Mouse (Mus musculus): Measurements from ENCODE around the gene Slc16a12.

GRCm38 (mm10) chr19:34752391-34753092 is 5.5 kb upstream of the Slc16a12 start:
- TF ChIP-seq POLR2A (IDR thresholded peaks at IDR 0.05; ENCODE audit: extremely low read depth, insufficient read depth, low read length) = no peak
- TF ChIP-seq CTCF (IDR thresholded peaks at IDR 0.05; ENCODE audit: extremely low read depth, insufficient read depth, low read length) = no peak

All from cortical plate, adult 2 months (tissue).